Mouse (Mus musculus): Measurements from ENCODE around the gene Frmd6.

DNA sequence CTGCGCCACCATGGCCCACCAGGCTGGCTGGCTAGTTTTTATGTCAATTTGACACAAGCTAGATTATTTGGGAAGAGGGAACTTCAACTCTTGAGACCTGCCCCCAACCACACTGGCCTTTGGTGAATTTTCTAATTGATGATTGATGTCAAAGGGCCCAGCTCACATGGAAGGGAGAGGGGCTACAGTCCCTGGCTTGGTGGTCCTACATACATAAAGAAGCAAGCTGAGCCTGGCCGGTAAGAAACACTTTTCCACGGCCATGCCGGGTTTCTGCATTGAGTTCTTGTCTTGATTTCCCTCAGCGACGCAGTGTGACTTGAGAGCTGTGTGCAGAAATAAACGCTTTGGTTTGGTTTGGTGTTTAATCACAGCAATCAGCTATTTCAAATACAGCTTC is 1.3 kb upstream of the Frmd6 start:
- TF ChIP-seq POLR2A (IDR thresholded peaks at IDR 0.05; ENCODE audit: insufficient read length, low read depth) = no peak
- TF ChIP-seq MYOG (IDR thresholded peaks at IDR 0.05; ENCODE audit: control insufficient read depth in 1 of 3, insufficient read depth in 1 of 3, insufficient read length in 2 of 3, low read depth in 2 of 3) = no peak
- TF ChIP-seq POLR2AphosphoS2 (IDR thresholded peaks at IDR 0.05; ENCODE audit: insufficient read length, low read depth) = no peak
- no peak for TF ChIP-seq E2F4 (IDR thresholded peaks at IDR 0.05; ENCODE audit: insufficient read depth)
- no peak for TF ChIP-seq MAX (IDR thresholded peaks at IDR 0.05; ENCODE audit: low read depth)
- TF ChIP-seq USF1 (IDR thresholded peaks at IDR 0.05; ENCODE audit: low read depth) = no peak
- TF ChIP-seq TCF3 (IDR thresholded peaks at IDR 0.05; ENCODE audit: insufficient read length, low read depth) = no peak
- TF ChIP-seq CEBPB (IDR thresholded peaks at IDR 0.05; ENCODE audit: insufficient read depth, poor library complexity, severe bottlenecking) = no peak
- no peak for TF ChIP-seq MYOD1 (IDR thresholded peaks at IDR 0.05; ENCODE audit: control insufficient read depth in 1 of 3, insufficient read length in 2 of 3, low read depth in 2 of 3)
- TF ChIP-seq SRF (IDR thresholded peaks at IDR 0.05; ENCODE audit: control insufficient read depth, insufficient read length, low read depth) = no peak
